8 mouse cellular contexts compared by ENCODE assay signal in the genomic region with DNA sequence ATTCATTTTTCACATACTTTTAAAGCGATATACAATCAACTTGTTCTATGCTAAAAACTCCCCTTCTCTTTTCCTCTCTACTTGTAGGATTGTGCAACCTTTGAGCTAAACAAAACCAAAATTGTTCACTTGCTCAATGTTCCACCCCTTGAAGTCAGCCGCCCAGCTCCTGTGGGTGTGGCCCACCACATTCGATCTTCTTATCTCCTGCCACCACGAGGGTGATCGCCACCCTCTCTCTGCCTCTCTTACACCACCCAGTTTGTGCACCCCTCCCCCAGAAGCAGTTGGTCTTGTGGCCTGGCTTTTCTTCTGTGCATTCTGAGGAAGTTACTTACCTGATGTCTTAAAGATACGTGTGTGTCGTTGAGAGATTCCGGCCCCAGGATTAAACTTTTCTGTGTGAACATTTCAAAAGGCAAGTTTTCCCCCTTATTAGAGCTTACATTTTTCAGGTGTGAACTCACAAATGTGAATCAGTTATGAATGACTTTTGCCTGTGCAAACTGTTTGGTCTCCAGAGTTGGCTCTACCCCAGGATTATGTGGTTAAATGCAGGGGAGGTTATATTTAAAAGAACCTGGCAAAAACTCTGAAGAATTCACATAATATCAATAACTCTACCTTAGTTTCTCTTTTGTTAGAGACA. TPM values are rescaled to one million over a fixed set of nuclear protein-coding genes. Genes with fewer than 3 reads are reported as not detected.
A peak's percentile ranks its signal among the peaks of the same experiment; 100 is the strongest.
DNase-seq lines count a peak whose midpoint lies in the region; ATAC-seq and TF ChIP-seq lines count a peak whose summit lies in the region.

No protein-coding gene starts in this region.

- H3K36me3 ChIP-seq in erythroblast, embryonic 14.5 days (ENCODE audit: control insufficient read depth): peaks cover 15% of the 10 kb centered on the region
- H3K36me3 ChIP-seq in lung, embryonic 15.5 days: no peaks in the 10 kb centered on the region
- H3K36me3 ChIP-seq in stomach, postnatal 0 days (ENCODE audit: control insufficient read depth, insufficient read depth, low read length): no peaks in the 10 kb centered on the region; the same call in 1 of the 2 replicates

- H3K4me2 ChIP-seq in lung, embryonic 15.5 days: peak overlapping the region; percentile 11; the same call in 1 of the 2 replicates
- H3K4me2 ChIP-seq in stomach, postnatal 0 days (replicated peaks; ENCODE audit: low read depth): no peak overlapping the region; the same call in 1 of the 2 replicates

- no peak overlapping the region for H3K9ac ChIP-seq in lung, embryonic 15.5 days
- H3K9ac ChIP-seq in stomach, postnatal 0 days (ENCODE audit: low read length): no peak overlapping the region

- no peak overlapping the region for H3K4me3 ChIP-seq in gastrocnemius, adult 2 months
- H3K4me3 ChIP-seq in erythroblast, embryonic 14.5 days (replicated peaks): peak overlapping the region; percentile 60
- no peak overlapping the region for H3K4me3 ChIP-seq in lung, embryonic 15.5 days
- no peak overlapping the region for H3K4me3 ChIP-seq in stomach, postnatal 0 days (ENCODE audit: low read depth, low read length)

- peak; percentile 50; the same call in 1 of the 2 replicates for ATAC-seq in lung, embryonic 15.5 days (ENCODE audit: borderline replicate concordance, extremely low read depth, low FRiP score, low TSS enrichment)
- ATAC-seq in stomach, postnatal 0 days (ENCODE audit: low FRiP score, low TSS enrichment): peak; percentile 61
- ATAC-seq in cerebellum, adult (ENCODE audit: insufficient number of reproducible peaks, low FRiP score, low TSS enrichment): no peak

- 29% methylated on average over 8 of the region's 8 CpGs for WGBS in lung, embryonic 15.5 days
- 31% methylated on average over 8 of the region's 8 CpGs for WGBS in stomach, postnatal 0 days

- TF ChIP-seq EP300 in stomach, postnatal 0 days (optimal IDR thresholded peaks at IDR 0.05): no peak

- peaks cover 76% of the 10 kb centered on the region for H3K4me1 ChIP-seq in erythroblast, embryonic 14.5 days (ENCODE audit: control insufficient read depth)
- H3K4me1 ChIP-seq in lung, embryonic 15.5 days: peaks cover 73% of the 10 kb centered on the region
- peaks cover 14% of the 10 kb centered on the region for H3K4me1 ChIP-seq in stomach, postnatal 0 days (replicated peaks; ENCODE audit: control insufficient read depth, insufficient read depth)

- peak overlapping the region; percentile 84 for H3K27ac ChIP-seq in gastrocnemius, adult 2 months
- peak overlapping the region; percentile 29 for H3K27ac ChIP-seq in lung, embryonic 15.5 days
- 0 out of 2 replicates have a peak overlapping the region, but pooled peaks have one; percentile 5 for H3K27ac ChIP-seq in stomach, postnatal 0 days (replicated peaks)

- TF ChIP-seq CTCF in gastrocnemius, adult 2 months (IDR thresholded peaks at IDR 0.05): no peak
- no peak for TF ChIP-seq CTCF in stomach, postnatal 0 days (IDR thresholded peaks at IDR 0.05; ENCODE audit: low read depth)

- DNase-seq in gastrocnemius, adult 2 months: no peak
- no peak for DNase-seq in gastrocnemius, postnatal 10 days
- peak; percentile 71 for DNase-seq in stomach, postnatal 0 days (ENCODE audit: low spot score)
- DNase-seq in neural tube, embryonic 10.5 days (ENCODE audit: extremely low spot score, low spot score): no peak
- DNase-seq in frontal cortex, postnatal 10 days (ENCODE audit: low spot score in 2 of 2): no peak

- H3K27me3 ChIP-seq in erythroblast, embryonic 14.5 days (ENCODE audit: control insufficient read depth): peaks cover 36% of the 10 kb centered on the region
- no peaks in the 10 kb centered on the region for H3K27me3 ChIP-seq in lung, embryonic 15.5 days
- no peaks in the 10 kb centered on the region for H3K27me3 ChIP-seq in stomach, postnatal 0 days (ENCODE audit: control insufficient read depth, insufficient read depth, low read length)

- intact Hi-C loops in gastrocnemius, adult 2 months (cut with DNase I): no loop called here

- no peaks in the 10 kb centered on the region for H3K9me3 ChIP-seq in erythroblast, embryonic 14.5 days (ENCODE audit: control insufficient read depth, low read length)
- H3K9me3 ChIP-seq in lung, embryonic 15.5 days: no peaks in the 10 kb centered on the region
- no peaks in the 10 kb centered on the region for H3K9me3 ChIP-seq in stomach, postnatal 0 days (ENCODE audit: control insufficient read depth, low read length)

RNA-seq across cellular contexts. Expression of a gene that starts 45.4 kb away (rescaled TPM):
- total RNA-seq in gastrocnemius, adult 2 months (2021): 10 to 100 TPM; 17.0 to 29.5 TPM
- 10 to 100 TPM; 61.3 to 68.6 TPM for total RNA-seq in gastrocnemius, postnatal 10 days (2021)
- 0.09 and 0.18 TPM in 2 replicates for polyA plus RNA-seq in erythroblast, embryonic 14.5 days (2012)
- polyA plus RNA-seq in lung, embryonic 15.5 days (2015; fragmentation: Nextera tagmentation; extraction: Ambion mirVana): 106 and 109 TPM in 2 replicates
- 48.2 and 52.4 TPM in 2 replicates for polyA plus RNA-seq in stomach, postnatal 0 days (2015; fragmentation: Nextera tagmentation; extraction: Ambion mirVana)

Comparison
In these comparisons a context has a peak if more than half of its experiments do, and no peak if none do; other contexts are left out.
1. H3K27ac ChIP-seq: peak in every context shown above with its lines; median percentile 84 in gastrocnemius, adult 2 months; 29 in lung, embryonic 15.5 days; 5 in stomach, postnatal 0 days.
2. RNA of a gene that starts 45.4 kb away (polyA plus RNA-seq): 106 to 109 TPM in lung, embryonic 15.5 days and 48.2 to 52.4 TPM in stomach, postnatal 0 days; 0.09 to 0.18 TPM in erythroblast, embryonic 14.5 days; every median in the first group is over 10 times any median in the second.